Mouse (Mus musculus): ENCODE results near the gene Ugt2a1. TPM values are rescaled to one million over a fixed set of nuclear protein-coding genes. Genes with fewer than 3 reads are reported as not detected.
"Not testable (repeated sequence)": the region's sequence is repeated elsewhere in the genome, so short reads cannot be mapped to it uniquely, and the experiment has no call there.

Gene Ugt2a1
- polyA plus RNA-seq, 1 experiment, result not detected

DNA sequence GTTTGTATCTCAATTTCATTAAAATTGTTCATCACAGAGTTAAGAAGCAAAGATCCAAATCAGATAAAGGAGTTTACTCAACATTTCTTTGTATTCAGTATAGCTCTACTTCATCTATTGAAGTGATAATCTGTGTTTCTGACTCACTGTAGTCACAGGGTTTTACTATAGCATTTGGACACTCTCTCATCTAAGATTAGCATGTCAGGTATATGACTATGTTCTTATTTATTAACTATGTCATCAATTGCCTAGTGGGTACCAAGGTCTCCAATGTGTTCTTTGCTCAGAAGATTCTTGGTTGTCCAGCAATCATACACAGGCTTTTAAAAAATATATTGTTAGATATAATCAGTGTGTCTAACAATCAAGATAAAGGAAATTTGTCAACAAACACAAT, 35.2 kb downstream of the Ugt2a1 start:
- no peaks in the 10 kb centered on the region for H3K27me3 ChIP-seq (ENCODE audit: control insufficient read depth, insufficient read depth, low read length)
- TF ChIP-seq CTCF (IDR thresholded peaks at IDR 0.05; ENCODE audit: extremely low read depth, insufficient read depth, insufficient read length, insufficient replicate concordance), result no peak
- TF ChIP-seq POLR2A (IDR thresholded peaks at IDR 0.05; ENCODE audit: low read depth, low read length), result no peak
- H3K27ac ChIP-seq (ENCODE audit: insufficient read depth, low read length), result no peak overlapping the region
- no peaks in the 10 kb centered on the region for H3K4me1 ChIP-seq (ENCODE audit: control insufficient read depth, insufficient read depth, insufficient read length)
- H3K4me3 ChIP-seq (ENCODE audit: extremely low read depth, insufficient read depth, insufficient read length), result no peak overlapping the region
- no peaks in the 10 kb centered on the region for H3K36me3 ChIP-seq (ENCODE audit: control insufficient read depth, insufficient read depth, low read length)
- DNase-seq (ENCODE audit: low read depth in 1 of 2, low spot score in 2 of 2), result no peak

DNA sequence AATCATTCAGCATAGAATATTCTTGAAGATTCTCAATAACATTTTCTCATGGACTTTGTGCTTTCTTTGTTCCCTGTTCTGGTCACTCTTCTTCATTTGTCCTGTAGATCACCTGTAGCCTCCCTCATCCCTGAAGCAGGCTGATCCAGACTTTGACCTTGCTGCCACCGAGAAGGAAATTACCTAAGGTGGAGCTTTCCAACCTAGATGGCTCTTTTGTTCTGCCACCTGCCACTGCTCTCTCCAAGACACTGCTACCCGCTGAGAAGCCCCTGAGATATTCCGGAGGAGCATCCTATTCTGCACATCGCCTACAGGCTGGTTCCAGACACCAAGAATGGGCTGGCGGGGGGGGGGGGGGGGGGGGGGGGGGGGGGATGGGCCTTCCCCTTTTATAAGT, 38.2 kb downstream of the Ugt2a1 start:
- H3K4me1 ChIP-seq (ENCODE audit: control insufficient read depth, insufficient read depth, insufficient read length); H3K27ac ChIP-seq (ENCODE audit: insufficient read depth, low read length); H3K36me3 ChIP-seq (ENCODE audit: control insufficient read depth, insufficient read depth, low read length); DNase-seq (ENCODE audit: low read depth in 1 of 2, low spot score in 2 of 2); H3K4me3 ChIP-seq (ENCODE audit: extremely low read depth, insufficient read depth, insufficient read length); H3K27me3 ChIP-seq (ENCODE audit: control insufficient read depth, insufficient read depth, low read length): not testable (repeated sequence)
- 65% methylated on average over 3 of the region's 5 CpGs for WGBS

DNA sequence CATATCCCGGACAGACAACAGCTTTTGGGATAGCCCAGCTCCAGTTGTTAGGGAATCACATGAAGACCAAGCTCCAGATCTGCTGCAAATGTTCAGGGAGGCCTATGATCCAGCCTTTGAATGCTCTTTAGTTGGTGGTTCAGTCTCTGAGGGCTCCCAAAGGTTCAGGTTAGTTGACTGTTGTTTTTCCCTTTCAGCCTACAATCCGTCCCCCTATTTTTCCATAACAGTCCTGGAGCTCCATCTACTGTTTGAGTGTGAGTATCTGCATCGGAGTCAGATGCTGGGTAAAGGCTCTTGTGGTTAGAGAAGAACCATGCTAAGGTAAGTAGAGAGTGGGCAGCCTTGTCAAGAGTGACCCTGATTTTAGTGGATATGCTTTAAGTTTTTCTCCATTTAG, 54.4 kb downstream of the Ugt2a1 start:
- H3K4me3 ChIP-seq (ENCODE audit: extremely low read depth, insufficient read depth, insufficient read length), result no peak overlapping the region
- DNase-seq (ENCODE audit: low read depth in 1 of 2, low spot score in 2 of 2), result no peak
- 49% methylated on average over 3 of the region's 3 CpGs for WGBS
- TF ChIP-seq POLR2A (IDR thresholded peaks at IDR 0.05; ENCODE audit: low read depth, low read length) (no peak), CTCF (IDR thresholded peaks at IDR 0.05; ENCODE audit: extremely low read depth, insufficient read depth, insufficient read length, insufficient replicate concordance) (no peak)
- no peaks in the 10 kb centered on the region for H3K36me3 ChIP-seq (ENCODE audit: control insufficient read depth, insufficient read depth, low read length)
- no peak overlapping the region for H3K27ac ChIP-seq (ENCODE audit: insufficient read depth, low read length)
- H3K27me3 ChIP-seq (ENCODE audit: control insufficient read depth, insufficient read depth, low read length), result no peaks in the 10 kb centered on the region
- no peaks in the 10 kb centered on the region for H3K4me1 ChIP-seq (ENCODE audit: control insufficient read depth, insufficient read depth, insufficient read length)

DNA sequence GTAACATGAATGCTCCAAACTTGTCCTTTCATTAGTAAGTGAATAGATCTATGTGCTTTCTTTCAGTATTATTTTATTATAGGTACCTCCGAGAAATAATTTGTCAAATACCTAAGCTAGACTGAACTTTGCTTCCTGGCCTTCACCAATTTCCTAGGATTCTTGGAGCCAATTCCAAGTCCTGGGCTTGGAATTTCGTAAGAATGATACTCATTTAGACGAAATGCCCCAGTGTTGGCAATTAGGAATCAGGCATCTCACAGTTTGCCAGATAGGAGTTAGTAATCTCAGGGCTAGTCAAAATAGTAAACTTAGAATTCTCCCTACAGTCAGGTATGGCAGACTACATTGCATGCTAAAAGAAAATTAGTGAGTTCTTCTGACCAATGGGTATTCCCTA, 65.0 kb downstream of the Ugt2a1 start:
- 69% methylated on average over 3 of the region's 3 CpGs for WGBS
- TF ChIP-seq CTCF (IDR thresholded peaks at IDR 0.05; ENCODE audit: extremely low read depth, insufficient read depth, insufficient read length, insufficient replicate concordance) (no peak), POLR2A (IDR thresholded peaks at IDR 0.05; ENCODE audit: low read depth, low read length) (no peak)
- Histone ChIP-seq H3K27ac (ENCODE audit: insufficient read depth, low read length) (no peak overlapping the region), H3K27me3 (ENCODE audit: control insufficient read depth, insufficient read depth, low read length) (no peaks in the 10 kb centered on the region), H3K36me3 (ENCODE audit: control insufficient read depth, insufficient read depth, low read length) (no peaks in the 10 kb centered on the region), H3K4me1 (ENCODE audit: control insufficient read depth, insufficient read depth, insufficient read length) (no peaks in the 10 kb centered on the region), H3K4me3 (ENCODE audit: extremely low read depth, insufficient read depth, insufficient read length) (no peak overlapping the region)
- DNase-seq (ENCODE audit: low read depth in 1 of 2, low spot score in 2 of 2), result no peak

DNA sequence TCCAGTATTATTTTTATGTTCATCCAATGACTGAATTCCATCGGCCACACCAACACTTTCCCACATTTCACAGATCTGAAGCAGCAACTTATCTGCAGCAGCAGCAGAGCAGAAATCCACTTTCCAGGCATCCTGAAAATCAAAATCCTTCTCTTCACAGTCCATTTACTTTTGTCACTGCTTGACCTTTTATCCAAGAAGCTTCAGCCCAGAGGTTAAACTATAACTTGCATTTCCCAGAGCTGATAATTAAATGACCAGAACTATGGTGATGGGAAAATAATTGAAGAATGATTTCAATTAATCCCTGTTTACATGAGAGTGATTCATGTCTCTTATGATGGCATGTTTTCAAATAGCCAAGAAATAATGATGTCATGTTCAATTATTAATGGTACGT, 66.6 kb downstream of the Ugt2a1 start, which contains the start of gene Ugt2b38:
Gene Ugt2b38, minus strand, starts transcription at position 163 of the 400 bp plus-strand sequence.
- not testable (repeated sequence) for H3K36me3 ChIP-seq (ENCODE audit: control insufficient read depth, insufficient read depth, low read length); H3K4me1 ChIP-seq (ENCODE audit: control insufficient read depth, insufficient read depth, insufficient read length); H3K27me3 ChIP-seq (ENCODE audit: control insufficient read depth, insufficient read depth, low read length); H3K27ac ChIP-seq (ENCODE audit: insufficient read depth, low read length); DNase-seq (ENCODE audit: low read depth in 1 of 2, low spot score in 2 of 2); H3K4me3 ChIP-seq (ENCODE audit: extremely low read depth, insufficient read depth, insufficient read length)
- WGBS, result 98% methylated on average over 1 of the region's 2 CpGs

Other genes starting within 250 kb of the Ugt2a1 start
- not detected in 2 replicates for gene Ugt2b37, start 236.1 kb downstream of the Ugt2a1 start, polyA plus RNA-seq (2012; rRNA removed)
- gene Ugt2a3, start 153.7 kb downstream of the Ugt2a1 start, polyA plus RNA-seq (2012; rRNA removed), result not detected in 2 replicates
- gene Ugt2b38, start 66.7 kb downstream of the Ugt2a1 start, polyA plus RNA-seq (2012; rRNA removed), result not detected in 2 replicates
- not detected in 2 replicates for gene Ugt2a2, start 8.6 kb downstream of the Ugt2a1 start, polyA plus RNA-seq (2012; rRNA removed)
- gene Gm43638, start 4.1 kb downstream of the Ugt2a1 start, polyA plus RNA-seq (2012; rRNA removed), result not detected in 2 replicates
- gene Sult1b1, start 47.3 kb upstream of the Ugt2a1 start, polyA plus RNA-seq (2012; rRNA removed), result not detected in 2 replicates
- gene Sult1d1, start 78.2 kb upstream of the Ugt2a1 start, polyA plus RNA-seq (2012; rRNA removed), result not detected in 2 replicates
- not detected in 2 replicates for gene Sult1e1, start 100.7 kb upstream of the Ugt2a1 start, polyA plus RNA-seq (2012; rRNA removed)
- not detected in 2 replicates for gene Csn1s1, start 175.3 kb upstream of the Ugt2a1 start, polyA plus RNA-seq (2012; rRNA removed)
- 0.11 TPM in 1 of 2 replicates, not detected in the other for gene Csn2, start 208.8 kb upstream of the Ugt2a1 start, polyA plus RNA-seq (2012; rRNA removed)